Mouse (Mus musculus): ENCODE measurements around the gene Qrfp. TPM values are rescaled to one million over a fixed set of nuclear protein-coding genes. Genes with fewer than 3 reads are reported as not detected.

Gene Qrfp
- polyA plus RNA-seq, 1 experiment: 1.5 TPM

DNA sequence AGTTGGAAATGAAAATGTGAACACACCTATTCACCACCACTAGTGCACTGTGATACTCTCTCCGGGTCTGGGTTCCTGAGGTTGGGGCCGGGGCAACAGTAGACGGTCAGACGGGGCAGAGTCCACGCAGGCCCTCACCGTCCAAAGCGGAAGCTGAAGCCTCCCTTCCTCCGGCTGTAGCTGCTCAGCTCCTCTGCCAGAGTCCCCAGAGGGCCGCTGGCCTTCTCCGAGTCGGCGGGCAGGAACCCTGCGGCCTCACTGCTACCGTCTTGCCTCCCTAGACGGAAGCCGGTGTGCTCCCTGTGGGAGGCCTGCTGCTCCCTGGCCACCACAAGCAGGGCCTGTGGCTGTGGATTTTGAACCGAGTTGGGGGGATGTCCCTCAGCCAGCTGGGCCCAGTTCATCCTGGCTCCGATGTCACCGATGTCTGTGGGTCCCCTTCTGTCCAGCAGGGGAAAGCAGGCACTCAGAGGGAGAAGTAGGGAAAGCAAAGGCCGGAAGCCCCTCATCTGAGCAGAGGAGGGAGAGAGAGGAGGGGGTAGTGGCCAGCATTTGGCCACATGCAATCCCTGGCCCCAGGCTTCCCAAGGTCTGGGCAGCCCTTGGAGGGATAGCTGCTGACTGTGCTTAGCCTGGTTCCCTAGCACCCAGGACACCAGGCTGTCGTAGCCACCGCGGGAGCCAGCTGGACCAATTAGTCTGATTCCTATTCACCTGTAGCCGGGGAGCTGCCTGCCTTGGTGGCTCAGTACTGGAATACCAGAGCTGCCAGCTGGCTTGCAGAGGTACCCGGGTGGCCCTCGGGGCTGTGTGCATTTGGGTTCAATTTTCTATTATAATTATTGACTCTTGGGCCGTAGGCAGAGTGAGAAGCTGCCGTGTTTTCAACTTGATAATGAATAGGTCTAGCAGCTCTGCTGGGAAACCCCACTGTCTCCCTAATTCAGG, 1.7 kb downstream of the Qrfp start:
- TF ChIP-seq USF1 (IDR thresholded peaks at IDR 0.05; ENCODE audit: low read depth) (no peak), TCF12 (IDR thresholded peaks at IDR 0.05; ENCODE audit: insufficient read depth, poor library complexity, severe bottlenecking) (no peak), MAX (IDR thresholded peaks at IDR 0.05; ENCODE audit: low read depth) (no peak), POLR2A (IDR thresholded peaks at IDR 0.05; ENCODE audit: insufficient read length, low read depth) (no peak), REST (IDR thresholded peaks at IDR 0.05; ENCODE audit: insufficient read depth, insufficient read length) (no peak), SRF (IDR thresholded peaks at IDR 0.05; ENCODE audit: control insufficient read depth, insufficient read length, low read depth) (no peak), MYOD1 (IDR thresholded peaks at IDR 0.05; ENCODE audit: control insufficient read depth in 1 of 3, insufficient read length in 2 of 3, low read depth in 2 of 3) (no peak), CEBPB (IDR thresholded peaks at IDR 0.05; ENCODE audit: insufficient read depth, poor library complexity, severe bottlenecking) (no peak)
- Histone ChIP-seq H3K79me2 (ENCODE audit: control insufficient read depth, insufficient read depth) (no peaks in the 10 kb centered on the region), H3ac (ENCODE audit: control insufficient read depth, insufficient read length) (no peak overlapping the region), H3K36me3 (ENCODE audit: control insufficient read depth, insufficient read depth) (no peaks in the 10 kb centered on the region), H3K4me2 (ENCODE audit: low read depth) (peak overlapping the region; percentile 68), H3K27me3 (ENCODE audit: control insufficient read depth, insufficient read depth, insufficient read length) (no peaks in the 10 kb centered on the region), H3K4me3 (no peak overlapping the region)

- Histone ChIP-seq H3K79me2 (ENCODE audit: control insufficient read depth, insufficient read depth) (no peaks in the 10 kb centered on the region), H3K27me3 (ENCODE audit: control insufficient read depth, insufficient read depth, insufficient read length) (no peaks in the 10 kb centered on the region), H3K36me3 (ENCODE audit: control insufficient read depth, insufficient read depth) (peaks cover 5% of the 10 kb centered on the region), H3ac (ENCODE audit: control insufficient read depth, insufficient read length) (no peak overlapping the region), H3K4me2 (ENCODE audit: low read depth) (no peak overlapping the region), H3K4me3 (no peak overlapping the region)
- TF ChIP-seq MYOD1 (IDR thresholded peaks at IDR 0.05; ENCODE audit: control insufficient read depth in 1 of 3, insufficient read length in 2 of 3, low read depth in 2 of 3) (no peak), POLR2AphosphoS2 (IDR thresholded peaks at IDR 0.05; ENCODE audit: insufficient read length, low read depth) (peak; percentile 60)
Measured at GRCm38 (mm10) chr2:31806639-31807382, 3.6 kb downstream of the Qrfp start.

DNA sequence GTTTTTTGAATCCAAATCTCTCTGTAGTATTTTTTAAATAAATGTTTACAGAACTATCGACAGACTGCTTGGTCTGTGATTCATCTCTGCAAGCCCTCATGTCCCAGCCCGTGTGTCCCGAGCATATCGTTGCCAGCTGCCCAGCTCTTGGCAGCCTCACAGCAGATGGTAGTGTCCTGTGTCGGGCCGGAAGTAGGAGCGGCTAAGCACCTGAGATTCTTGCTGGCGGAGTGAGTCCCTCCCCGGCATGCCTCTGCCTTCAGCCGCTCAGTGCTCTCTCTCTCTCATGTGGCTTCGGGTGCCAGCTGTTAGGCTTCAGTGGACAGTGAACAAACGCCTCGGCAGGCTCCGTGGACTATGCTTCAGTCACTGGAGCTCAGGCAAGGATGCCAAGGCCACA, 6.9 kb downstream of the Qrfp start:
- Histone ChIP-seq H3K79me2 (ENCODE audit: control insufficient read depth, insufficient read depth) (no peaks in the 10 kb centered on the region), H3K27me3 (ENCODE audit: control insufficient read depth, insufficient read depth, insufficient read length) (no peaks in the 10 kb centered on the region), H3ac (ENCODE audit: control insufficient read depth, insufficient read length) (no peak overlapping the region), H3K4me3 (no peak overlapping the region), H3K4me2 (ENCODE audit: low read depth) (no peak overlapping the region), H3K36me3 (ENCODE audit: control insufficient read depth, insufficient read depth) (peaks cover 19% of the 10 kb centered on the region)
- TF ChIP-seq TCF12 (IDR thresholded peaks at IDR 0.05; ENCODE audit: insufficient read depth, poor library complexity, severe bottlenecking): no peak
- TF ChIP-seq CEBPB (IDR thresholded peaks at IDR 0.05; ENCODE audit: insufficient read depth, poor library complexity, severe bottlenecking): no peak
- TF ChIP-seq POLR2AphosphoS2 (IDR thresholded peaks at IDR 0.05; ENCODE audit: insufficient read length, low read depth): no peak
- peak in 2 of 3 experiments; percentile 15 to 75 for TF ChIP-seq MYOD1 (IDR thresholded peaks at IDR 0.05; ENCODE audit: control insufficient read depth in 1 of 3, insufficient read length in 2 of 3, low read depth in 2 of 3)
- peak; percentile 16 to 90 (median 51) for TF ChIP-seq MYOG (IDR thresholded peaks at IDR 0.05; ENCODE audit: control insufficient read depth in 1 of 3, insufficient read depth in 1 of 3, insufficient read length in 2 of 3, low read depth in 2 of 3)
- no peak for TF ChIP-seq E2F4 (IDR thresholded peaks at IDR 0.05; ENCODE audit: insufficient read depth)
- no peak for TF ChIP-seq USF1 (IDR thresholded peaks at IDR 0.05; ENCODE audit: low read depth)
- TF ChIP-seq MAX (IDR thresholded peaks at IDR 0.05; ENCODE audit: low read depth): no peak
- peak; percentile 14 for TF ChIP-seq TCF3 (IDR thresholded peaks at IDR 0.05; ENCODE audit: insufficient read length, low read depth)
- TF ChIP-seq POLR2A (IDR thresholded peaks at IDR 0.05; ENCODE audit: insufficient read length, low read depth): no peak
- no peak for TF ChIP-seq REST (IDR thresholded peaks at IDR 0.05; ENCODE audit: insufficient read depth, insufficient read length)
- TF ChIP-seq SRF (IDR thresholded peaks at IDR 0.05; ENCODE audit: control insufficient read depth, insufficient read length, low read depth): no peak

GRCm38 (mm10) chr2:31802811-31803210, 7.6 kb downstream of the Qrfp start:
- Histone ChIP-seq H3K36me3 (ENCODE audit: control insufficient read depth, insufficient read depth) (peaks cover 21% of the 10 kb centered on the region), H3K4me3 (no peak overlapping the region), H3K4me2 (ENCODE audit: low read depth) (no peak overlapping the region), H3ac (ENCODE audit: control insufficient read depth, insufficient read length) (no peak overlapping the region), H3K27me3 (ENCODE audit: control insufficient read depth, insufficient read depth, insufficient read length) (no peaks in the 10 kb centered on the region), H3K79me2 (ENCODE audit: control insufficient read depth, insufficient read depth) (no peaks in the 10 kb centered on the region)
- TF ChIP-seq POLR2A (IDR thresholded peaks at IDR 0.05; ENCODE audit: insufficient read length, low read depth): no peak
- no peak for TF ChIP-seq SRF (IDR thresholded peaks at IDR 0.05; ENCODE audit: control insufficient read depth, insufficient read length, low read depth)
- no peak for TF ChIP-seq MAX (IDR thresholded peaks at IDR 0.05; ENCODE audit: low read depth)

GRCm38 (mm10) chr2:31801416-31801815, 9.0 kb downstream of the Qrfp start:
- H3ac ChIP-seq (ENCODE audit: control insufficient read depth, insufficient read length): no peak overlapping the region
- TF ChIP-seq POLR2AphosphoS2 (IDR thresholded peaks at IDR 0.05; ENCODE audit: insufficient read length, low read depth) (no peak), MYOD1 (IDR thresholded peaks at IDR 0.05; ENCODE audit: control insufficient read depth in 1 of 3, insufficient read length in 2 of 3, low read depth in 2 of 3) (no peak), CEBPB (IDR thresholded peaks at IDR 0.05; ENCODE audit: insufficient read depth, poor library complexity, severe bottlenecking) (no peak), MYOG (IDR thresholded peaks at IDR 0.05; ENCODE audit: control insufficient read depth in 1 of 3, insufficient read depth in 1 of 3, insufficient read length in 2 of 3, low read depth in 2 of 3) (no peak), MAX (IDR thresholded peaks at IDR 0.05; ENCODE audit: low read depth) (no peak), E2F4 (IDR thresholded peaks at IDR 0.05; ENCODE audit: insufficient read depth) (no peak), POLR2A (IDR thresholded peaks at IDR 0.05; ENCODE audit: insufficient read length, low read depth) (no peak), TCF12 (IDR thresholded peaks at IDR 0.05; ENCODE audit: insufficient read depth, poor library complexity, severe bottlenecking) (no peak), REST (IDR thresholded peaks at IDR 0.05; ENCODE audit: insufficient read depth, insufficient read length) (no peak), USF1 (IDR thresholded peaks at IDR 0.05; ENCODE audit: low read depth) (no peak), SRF (IDR thresholded peaks at IDR 0.05; ENCODE audit: control insufficient read depth, insufficient read length, low read depth) (no peak), TCF3 (IDR thresholded peaks at IDR 0.05; ENCODE audit: insufficient read length, low read depth) (no peak)

More at GRCm38 (mm10) chr2:31801416-31801815, 9.0 kb downstream of the Qrfp start:
- no peaks in the 10 kb centered on the region for H3K27me3 ChIP-seq (ENCODE audit: control insufficient read depth, insufficient read depth, insufficient read length)
- H3K4me2 ChIP-seq (ENCODE audit: low read depth): no peak overlapping the region
- peaks cover 26% of the 10 kb centered on the region for H3K36me3 ChIP-seq (ENCODE audit: control insufficient read depth, insufficient read depth)
- no peak overlapping the region for H3K4me3 ChIP-seq
- H3K79me2 ChIP-seq (ENCODE audit: control insufficient read depth, insufficient read depth): no peaks in the 10 kb centered on the region

Data from myocyte (in vitro differentiated cells).